Mouse (Mus musculus): ENCODE results near the gene Jpt2. TPM values are rescaled to one million over a fixed set of nuclear protein-coding genes. Genes with fewer than 3 reads are reported as not detected.
"Not testable (repeated sequence)": the region's sequence is repeated elsewhere in the genome, so short reads cannot be mapped to it uniquely, and the experiment has no call there.

The Jpt2 gene
- polyA plus RNA-seq, 1 experiment from 2014 or later = 170 TPM

DNA sequence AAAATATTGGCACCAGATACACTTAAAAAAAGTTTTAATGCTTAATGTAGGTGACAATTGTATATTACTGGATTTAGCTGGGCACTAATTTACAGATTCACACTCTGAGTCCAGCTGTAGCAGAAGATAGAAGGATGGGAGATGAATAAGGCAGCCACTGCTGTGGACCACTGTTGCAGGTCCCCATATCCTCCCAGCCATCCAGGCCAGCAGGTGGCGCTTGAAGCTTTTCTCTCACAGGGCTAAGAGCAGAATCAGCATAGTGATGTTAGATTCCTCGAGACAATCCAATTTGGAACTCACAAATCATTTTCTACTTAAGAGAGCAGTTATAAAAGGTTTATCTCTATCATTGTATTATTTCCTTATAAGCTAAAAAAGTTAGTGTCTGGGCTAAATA, 18.0 kb downstream of the Jpt2 start:
- not testable (repeated sequence) for H3K27me3 ChIP-seq; H3K4me1 ChIP-seq; H3K9me3 ChIP-seq; H3K4me3 ChIP-seq; ATAC-seq (ENCODE audit: insufficient number of reproducible peaks, low FRiP score, low TSS enrichment, low read depth); H3K9ac ChIP-seq; H3K4me2 ChIP-seq; H3K27ac ChIP-seq
- WGBS = 12% methylated on average over 2 of the region's 2 CpGs
- peaks cover 50% of the 10 kb centered on the region for H3K36me3 ChIP-seq

DNA sequence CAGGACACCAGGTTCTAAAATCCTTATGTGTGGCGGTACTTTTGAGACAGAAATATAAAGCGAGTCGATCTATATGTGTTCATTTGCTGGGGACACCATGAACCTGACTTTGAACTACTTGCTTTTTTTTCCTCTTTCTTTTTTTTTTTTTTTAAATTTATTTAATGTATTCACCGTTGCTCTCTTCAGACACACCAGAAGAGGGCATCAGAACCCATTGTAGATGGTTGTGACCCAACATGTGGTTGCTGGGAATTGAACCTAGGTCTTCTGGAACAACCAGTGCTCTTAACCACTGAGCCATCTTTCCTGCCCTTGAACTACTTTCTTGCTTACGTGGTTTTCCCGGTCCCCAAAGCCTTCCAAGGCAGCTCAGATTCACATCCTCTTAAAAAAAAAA, 23.2 kb downstream of the Jpt2 start:
- Histone ChIP-seq H3K4me2 (peak overlapping the region; percentile 67), H3K9me3 (no peaks in the 10 kb centered on the region), H3K4me3 (peak overlapping the region; percentile 74), H3K4me1 (peaks cover 22% of the 10 kb centered on the region), H3K27me3 (no peaks in the 10 kb centered on the region), H3K36me3 (0 out of 2 replicates have a peak, but pooled peaks cover 8% of the 10 kb centered on the region), H3K27ac (peak overlapping the region; percentile 82), H3K9ac (no peak overlapping the region)
- ATAC-seq (ENCODE audit: insufficient number of reproducible peaks, low FRiP score, low TSS enrichment, low read depth) = peak; percentile 20; the same call in 1 of the 2 replicates
- 47% methylated on average over 6 of the region's 6 CpGs for WGBS

DNA sequence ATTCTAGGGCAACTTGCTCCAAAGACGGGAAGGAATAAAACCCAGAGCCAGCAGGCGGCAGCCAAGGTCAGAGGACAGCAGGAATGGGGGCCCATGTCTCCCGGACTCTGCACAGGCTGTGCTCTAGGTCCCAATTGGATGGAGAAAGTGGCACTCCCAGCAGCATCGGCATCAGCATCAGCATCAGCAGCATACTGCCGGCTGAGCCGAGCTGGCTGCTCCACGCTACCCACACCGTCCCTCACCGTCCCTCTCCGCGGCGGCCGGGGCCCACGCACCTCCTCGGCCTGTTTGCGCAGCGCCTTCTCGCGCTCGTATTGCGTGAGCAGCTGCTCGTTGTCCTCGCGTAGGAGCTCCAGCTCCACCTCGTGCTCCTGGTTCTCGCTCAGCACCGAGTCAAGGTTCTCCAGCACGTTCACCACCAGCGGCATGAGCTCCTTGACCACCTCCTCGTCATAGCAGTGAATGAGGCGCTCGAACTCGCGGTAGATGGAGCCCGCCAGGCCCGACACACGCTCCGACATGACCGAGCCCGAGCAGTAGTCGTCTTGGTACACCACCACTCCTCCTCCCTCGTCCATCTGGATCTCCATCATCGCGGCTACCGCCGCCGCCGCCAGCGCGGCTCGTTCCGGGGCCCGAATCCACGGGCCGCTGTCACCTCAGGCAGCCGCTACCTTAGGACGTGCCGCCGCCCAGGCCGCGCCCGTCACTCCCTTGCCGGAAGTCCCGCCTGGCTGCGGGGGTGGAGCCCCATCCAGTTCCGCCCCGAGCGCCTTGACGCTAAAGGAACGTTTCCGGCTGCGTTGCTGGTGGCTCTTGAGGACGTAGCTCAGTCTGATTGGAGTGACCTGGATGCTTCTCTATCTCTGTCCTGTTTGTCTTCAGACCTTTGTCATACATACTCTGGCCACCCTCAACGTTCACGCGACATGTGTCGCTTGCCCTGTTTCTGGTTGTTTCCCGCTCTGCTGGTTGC, 23.9 kb downstream of the Jpt2 start, which contains the start of gene Mapk8ip3:
Gene Mapk8ip3 (minus strand): TSS at position 719 of the 979 bp plus-strand sequence.
- H3K4me1 ChIP-seq = peaks cover 22% of the 10 kb centered on the region
- H3K36me3 ChIP-seq = peaks cover 6% of the 10 kb centered on the region; the same call in 1 of the 2 replicates
- peak; percentile 93 for ATAC-seq (ENCODE audit: insufficient number of reproducible peaks, low FRiP score, low TSS enrichment, low read depth)
- H3K27me3 ChIP-seq = no peaks in the 10 kb centered on the region
- H3K9me3 ChIP-seq = no peaks in the 10 kb centered on the region
- WGBS = under 1% methylated on average over 78 of the region's 78 CpGs
- peak within 1 kb of the TSS; percentile 67 for H3K4me2 ChIP-seq
- H3K4me3 ChIP-seq = peak within 1 kb of the TSS; percentile 74
- H3K27ac ChIP-seq = peak within 1 kb of the TSS; percentile 82
- peak within 1 kb of the TSS; percentile 80 for H3K9ac ChIP-seq

DNA sequence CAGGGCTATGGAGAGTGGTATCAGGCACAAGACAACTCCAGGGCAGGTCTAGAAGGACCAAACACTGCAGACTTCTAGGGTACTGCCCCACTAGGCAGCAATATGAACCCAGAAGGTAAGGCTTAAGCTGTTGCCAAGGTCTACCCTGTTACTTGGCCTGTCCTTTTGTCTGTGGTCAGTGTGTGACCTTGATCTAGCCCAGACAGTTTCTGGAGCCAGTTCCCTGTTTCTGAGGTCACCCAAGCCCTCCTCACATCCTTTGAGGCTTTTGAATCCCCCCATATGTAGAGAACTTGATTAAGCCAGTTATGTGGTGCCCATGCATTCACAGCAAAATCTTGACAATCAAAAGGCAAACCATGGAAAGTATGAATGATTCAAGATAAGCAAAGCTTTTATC, 24.8 kb downstream of the Jpt2 start:
- H3K9me3 ChIP-seq = no peaks in the 10 kb centered on the region
- no peak overlapping the region for H3K27ac ChIP-seq
- no peak for ATAC-seq (ENCODE audit: insufficient number of reproducible peaks, low FRiP score, low TSS enrichment, low read depth)

DNA sequence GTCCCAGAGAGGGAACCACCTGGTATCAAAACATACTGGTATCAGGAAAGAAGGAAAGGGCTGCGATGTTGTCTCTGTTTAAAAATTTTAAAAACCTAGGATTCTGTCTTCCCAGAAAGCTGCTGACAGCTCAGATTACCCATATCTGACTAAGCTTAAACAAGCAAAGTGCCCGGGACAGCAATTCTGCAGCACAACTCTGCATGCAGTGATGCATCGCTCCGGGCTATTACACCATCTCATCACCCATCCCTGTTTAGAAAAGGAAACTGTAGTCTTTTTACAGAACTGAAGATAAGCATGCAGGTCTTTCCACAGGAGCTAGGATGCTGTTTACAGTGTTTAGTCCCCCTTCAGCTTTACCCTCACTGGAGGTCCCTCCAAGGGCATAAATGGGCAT, 25.6 kb downstream of the Jpt2 start:
- H3K27me3 ChIP-seq = no peaks in the 10 kb centered on the region
- 79% methylated on average over 4 of the region's 4 CpGs for WGBS
- H3K27ac ChIP-seq = no peak overlapping the region
- ATAC-seq (ENCODE audit: insufficient number of reproducible peaks, low FRiP score, low TSS enrichment, low read depth) = no peak
- H3K4me1 ChIP-seq = peaks cover 22% of the 10 kb centered on the region
- peak overlapping the region; percentile 74 for H3K4me3 ChIP-seq
- peaks cover 6% of the 10 kb centered on the region; the same call in 1 of the 2 replicates for H3K36me3 ChIP-seq
- peak overlapping the region; percentile 80; the same call in 1 of the 2 replicates for H3K9ac ChIP-seq
- peak overlapping the region; percentile 67; the same call in 1 of the 2 replicates for H3K4me2 ChIP-seq
- H3K9me3 ChIP-seq = no peaks in the 10 kb centered on the region

More for the DNA sequence above, 24.8 kb downstream of the Jpt2 start:
- H3K36me3 ChIP-seq = peaks cover 6% of the 10 kb centered on the region; the same call in 1 of the 2 replicates
- peaks cover 22% of the 10 kb centered on the region for H3K4me1 ChIP-seq
- H3K4me3 ChIP-seq = peak overlapping the region; percentile 74
- H3K4me2 ChIP-seq = peak overlapping the region; percentile 67
- no peaks in the 10 kb centered on the region for H3K27me3 ChIP-seq
- H3K9ac ChIP-seq = peak overlapping the region; percentile 80

DNA sequence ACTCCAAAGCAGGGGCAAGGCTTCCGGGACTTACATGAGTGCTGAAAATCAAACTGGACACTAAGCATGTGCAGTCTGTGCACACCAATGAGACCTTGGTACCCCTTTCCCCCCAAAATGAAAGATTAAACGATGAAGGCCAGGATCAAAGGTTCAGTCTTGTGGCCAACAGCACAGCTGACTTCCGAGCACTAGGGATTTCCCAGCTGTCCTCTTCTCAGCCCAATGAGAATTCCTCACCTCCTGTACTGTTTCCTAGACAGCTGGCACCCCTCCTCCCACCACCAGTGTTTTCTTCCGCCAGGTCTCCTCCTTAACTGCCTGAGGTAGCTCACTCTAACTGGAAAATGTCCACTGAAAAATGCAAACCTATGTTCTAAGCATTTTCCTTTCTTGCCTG, 27.3 kb downstream of the Jpt2 start:
- Histone ChIP-seq H3K4me3 (no peak overlapping the region), H3K4me2 (no peak overlapping the region)
- no peak for ATAC-seq (ENCODE audit: insufficient number of reproducible peaks, low FRiP score, low TSS enrichment, low read depth)

DNA sequence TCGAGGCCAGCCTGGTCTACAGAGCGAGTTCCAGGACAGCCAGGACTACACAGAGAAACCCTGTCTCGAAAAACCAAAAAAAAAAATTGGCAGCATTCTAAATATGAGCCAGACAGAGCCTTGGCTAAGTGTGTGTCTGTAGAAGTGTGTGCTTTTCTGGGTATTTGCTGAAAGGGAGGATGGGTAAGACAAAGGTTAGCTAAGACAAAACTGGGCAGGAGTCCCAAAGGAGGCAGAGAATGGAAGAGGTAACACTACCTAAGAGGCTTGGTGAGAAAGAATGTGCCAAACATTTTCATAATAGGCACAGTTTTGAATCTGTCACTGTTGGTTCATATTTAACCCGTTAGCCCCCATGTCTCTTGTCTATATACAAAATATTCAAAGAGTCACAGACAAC, 28.1 kb downstream of the Jpt2 start:
- peaks cover 22% of the 10 kb centered on the region for H3K4me1 ChIP-seq
- WGBS = 94% methylated on average over 4 of the region's 4 CpGs
- no peak for ATAC-seq (ENCODE audit: insufficient number of reproducible peaks, low FRiP score, low TSS enrichment, low read depth)
- no peak overlapping the region for H3K27ac ChIP-seq
- H3K9me3 ChIP-seq = no peaks in the 10 kb centered on the region
- peaks cover 12% of the 10 kb centered on the region for H3K36me3 ChIP-seq
- no peak overlapping the region for H3K4me3 ChIP-seq
- no peak overlapping the region for H3K9ac ChIP-seq
- no peak overlapping the region for H3K4me2 ChIP-seq
- no peaks in the 10 kb centered on the region for H3K27me3 ChIP-seq

More for the DNA sequence above, 27.3 kb downstream of the Jpt2 start:
- Histone ChIP-seq H3K36me3 (peaks cover 6% of the 10 kb centered on the region; the same call in 1 of the 2 replicates), H3K4me1 (peaks cover 22% of the 10 kb centered on the region), H3K27ac (no peak overlapping the region), H3K9ac (no peak overlapping the region), H3K9me3 (no peaks in the 10 kb centered on the region), H3K27me3 (no peaks in the 10 kb centered on the region)
- WGBS = 74% methylated on average over 4 of the region's 4 CpGs

DNA sequence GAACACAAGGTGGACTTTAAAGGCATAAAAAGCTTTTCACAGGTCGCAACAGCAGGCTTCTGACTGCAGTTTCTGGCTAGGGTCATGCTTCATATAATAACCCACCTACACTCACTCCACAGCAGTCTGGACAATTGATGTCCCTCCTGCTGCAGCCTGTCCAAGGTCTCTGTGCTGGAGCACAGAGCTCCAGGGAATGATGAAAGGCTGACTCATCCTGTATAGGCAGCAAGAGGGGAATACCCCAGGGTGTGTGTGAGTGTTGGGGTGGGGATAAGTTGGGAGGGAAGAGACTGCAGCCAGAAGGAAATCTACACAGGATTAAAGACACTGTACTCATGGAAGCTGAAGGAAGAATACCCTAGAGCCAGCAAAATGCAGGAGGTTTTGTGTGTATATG, 31.0 kb downstream of the Jpt2 start:
- H3K9me3 ChIP-seq = no peaks in the 10 kb centered on the region
- peaks cover 35% of the 10 kb centered on the region for H3K36me3 ChIP-seq
- H3K27ac ChIP-seq = no peak overlapping the region
- no peak for ATAC-seq (ENCODE audit: insufficient number of reproducible peaks, low FRiP score, low TSS enrichment, low read depth)
- H3K27me3 ChIP-seq = no peaks in the 10 kb centered on the region
- no peak overlapping the region for H3K4me2 ChIP-seq
- peaks cover 8% of the 10 kb centered on the region; the same call in 1 of the 2 replicates for H3K4me1 ChIP-seq
- no peak overlapping the region for H3K9ac ChIP-seq
- WGBS = 61% methylated on average over 1 of the region's 1 CpGs
- no peak overlapping the region for H3K4me3 ChIP-seq

DNA sequence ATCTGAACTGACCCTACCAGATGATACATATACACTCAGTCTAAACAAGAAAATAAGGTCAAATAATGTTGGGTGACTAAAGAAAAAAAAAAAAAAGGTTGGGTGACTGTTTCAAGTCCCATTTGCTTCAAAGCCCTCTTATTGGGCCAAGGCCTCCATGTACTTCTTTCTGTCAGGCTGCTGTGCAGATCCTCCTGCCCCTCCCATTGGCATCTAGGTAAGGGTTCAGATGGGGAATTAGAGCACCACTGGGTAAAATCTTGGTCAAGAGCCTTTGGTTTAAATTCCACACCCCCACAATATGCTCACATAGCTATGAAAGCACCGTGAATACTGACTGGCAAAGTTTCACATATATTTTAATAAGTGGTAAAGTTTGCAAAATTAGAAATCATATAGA, 37.2 kb downstream of the Jpt2 start:
- Histone ChIP-seq H3K27me3 (no peaks in the 10 kb centered on the region), H3K9ac (no peak overlapping the region), H3K9me3 (no peaks in the 10 kb centered on the region), H3K36me3 (peaks cover 91% of the 10 kb centered on the region), H3K27ac (no peak overlapping the region), H3K4me2 (no peak overlapping the region), H3K4me3 (no peak overlapping the region), H3K4me1 (no peaks in the 10 kb centered on the region)
- no peak for ATAC-seq (ENCODE audit: insufficient number of reproducible peaks, low FRiP score, low TSS enrichment, low read depth)
- WGBS = 93% methylated on average over 1 of the region's 1 CpGs

DNA sequence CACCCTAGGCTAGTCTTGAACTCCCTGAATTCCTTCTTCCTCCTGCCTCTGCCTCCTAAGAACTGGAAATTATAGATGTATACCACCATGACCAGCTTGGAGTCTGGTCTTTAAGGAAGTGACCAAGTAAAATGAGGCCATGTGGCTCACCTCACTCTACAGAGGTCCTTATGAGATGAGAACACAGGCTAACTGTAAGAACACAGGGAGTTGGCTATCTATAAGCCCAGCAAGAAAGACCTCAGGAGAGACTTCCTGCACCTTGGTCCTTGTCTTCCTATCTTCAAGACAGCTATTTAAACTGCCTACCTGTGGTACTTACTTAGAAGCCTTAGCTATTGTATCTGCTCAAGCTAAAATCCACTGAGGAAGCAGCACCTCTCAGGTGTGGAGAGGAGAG, 46.5 kb downstream of the Jpt2 start:
- no peak overlapping the region for H3K9ac ChIP-seq
- H3K4me2 ChIP-seq = no peak overlapping the region
- H3K36me3 ChIP-seq = peaks cover 97% of the 10 kb centered on the region
- no peaks in the 10 kb centered on the region for H3K9me3 ChIP-seq
- H3K27ac ChIP-seq = no peak overlapping the region
- H3K4me3 ChIP-seq = no peak overlapping the region
- ATAC-seq (ENCODE audit: insufficient number of reproducible peaks, low FRiP score, low TSS enrichment, low read depth) = no peak
- H3K27me3 ChIP-seq = no peaks in the 10 kb centered on the region
- no peaks in the 10 kb centered on the region for H3K4me1 ChIP-seq

DNA sequence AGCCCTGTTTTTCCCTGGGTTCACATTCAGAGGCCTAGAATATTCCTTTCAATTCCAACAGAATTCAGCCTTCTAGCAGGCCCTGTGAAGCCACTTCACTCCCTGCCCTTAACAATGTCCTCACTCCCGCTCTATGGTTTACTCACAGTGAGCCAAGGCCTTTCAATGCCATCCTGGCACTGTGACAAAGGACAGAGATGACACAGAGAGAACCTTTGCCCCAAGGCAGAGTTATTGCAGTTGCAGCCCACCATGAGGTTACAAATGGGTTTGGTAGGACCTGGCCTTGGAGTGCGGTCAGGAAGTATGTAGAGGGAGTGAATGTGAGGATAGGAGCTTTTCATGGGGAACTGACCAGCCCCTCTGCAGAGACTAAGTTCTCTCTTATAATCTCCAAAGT, 52.9 kb downstream of the Jpt2 start:
- Histone ChIP-seq H3K9ac (no peak overlapping the region), H3K27me3 (no peaks in the 10 kb centered on the region), H3K4me1 (no peaks in the 10 kb centered on the region), H3K9me3 (no peaks in the 10 kb centered on the region), H3K4me2 (no peak overlapping the region), H3K27ac (no peak overlapping the region), H3K36me3 (peaks cover 99% of the 10 kb centered on the region), H3K4me3 (no peak overlapping the region)
- no peak for ATAC-seq (ENCODE audit: insufficient number of reproducible peaks, low FRiP score, low TSS enrichment, low read depth)
- 96% methylated on average over 2 of the region's 2 CpGs for WGBS

DNA sequence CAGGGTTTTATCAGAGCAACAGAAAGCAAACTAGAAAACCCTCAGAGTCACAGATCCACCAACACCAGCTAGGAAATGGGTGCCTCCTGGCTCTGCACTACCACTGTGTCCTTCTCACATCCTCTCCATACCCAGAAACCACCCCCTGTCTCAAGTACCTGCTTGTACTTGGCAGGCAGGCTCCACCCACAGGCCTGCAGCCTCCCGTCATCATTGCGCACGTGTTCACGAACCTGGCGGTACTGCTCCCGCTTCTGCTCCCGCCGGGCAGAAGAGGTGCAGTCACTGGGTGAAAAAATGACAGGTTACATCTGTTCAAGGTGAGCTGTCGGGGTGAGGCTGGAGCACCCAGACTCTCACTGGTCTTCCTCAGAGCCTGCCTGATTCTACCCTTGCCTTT, 56.7 kb downstream of the Jpt2 start:
- Histone ChIP-seq H3K4me2 (no peak overlapping the region), H3K4me1 (no peaks in the 10 kb centered on the region), H3K4me3 (no peak overlapping the region), H3K9ac (no peak overlapping the region), H3K9me3 (no peaks in the 10 kb centered on the region), H3K27ac (no peak overlapping the region), H3K27me3 (no peaks in the 10 kb centered on the region), H3K36me3 (peaks cover 100% of the 10 kb centered on the region)
- no peak for ATAC-seq (ENCODE audit: insufficient number of reproducible peaks, low FRiP score, low TSS enrichment, low read depth)
- 89% methylated on average over 9 of the region's 9 CpGs for WGBS
